In the genomic region with DNA sequence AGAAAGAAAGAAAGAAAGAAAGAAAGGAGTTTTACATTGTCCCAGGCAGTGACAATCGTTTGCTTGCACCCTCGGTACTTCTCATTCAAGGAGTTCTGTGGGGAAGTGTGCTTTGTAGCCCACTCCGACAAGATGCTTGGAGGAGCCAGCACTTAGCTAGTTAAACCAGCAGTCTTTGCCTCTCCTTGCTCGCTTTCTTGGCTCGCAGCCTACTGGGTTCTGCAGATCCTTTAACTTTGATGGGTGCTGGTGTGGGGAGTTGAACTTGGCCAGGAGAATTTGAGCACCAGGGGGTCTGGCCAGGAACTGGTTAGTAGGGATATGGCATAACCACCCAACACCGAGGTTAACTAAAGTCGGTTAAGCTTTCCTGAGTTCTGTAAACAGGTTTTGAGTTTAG, we compare ENCODE assay signal across 8 mouse cellular contexts.
DNase-seq lines count a peak whose midpoint lies in the region; ATAC-seq lines count a peak whose summit lies in the region.

No protein-coding gene starts in this region.

- no peaks in the 10 kb centered on the region for H3K36me3 ChIP-seq in lung, embryonic 15.5 days
- peaks cover 18% of the 10 kb centered on the region for H3K36me3 ChIP-seq in forebrain, embryonic 10.5 days (replicated peaks)
- no peaks in the 10 kb centered on the region for H3K36me3 ChIP-seq in neural tube, embryonic 14.5 days (ENCODE audit: control insufficient read depth, insufficient read depth, low read length)

- ATAC-seq in lung, embryonic 15.5 days (ENCODE audit: borderline replicate concordance, extremely low read depth, low FRiP score, low TSS enrichment) = no peak
- no peak for ATAC-seq in neural tube, embryonic 14.5 days (ENCODE audit: low read depth)

- 2% methylated on average over 7 of the region's 7 CpGs for WGBS in lung, embryonic 15.5 days
- WGBS in forebrain, embryonic 10.5 days = 34% methylated on average over 7 of the region's 7 CpGs
- 23% methylated on average over 7 of the region's 7 CpGs for WGBS in neural tube, embryonic 14.5 days

- peak overlapping the region; percentile 69; the same call in 1 of the 2 replicates for H3K9ac ChIP-seq in lung, embryonic 15.5 days
- H3K9ac ChIP-seq in neural tube, embryonic 14.5 days (replicated peaks; ENCODE audit: low read depth, low read length) = no peak overlapping the region

- peaks cover 57% of the 10 kb centered on the region for H3K4me1 ChIP-seq in lung, embryonic 15.5 days
- peaks cover 65% of the 10 kb centered on the region for H3K4me1 ChIP-seq in forebrain, embryonic 10.5 days
- H3K4me1 ChIP-seq in neural tube, embryonic 14.5 days (ENCODE audit: control insufficient read depth, insufficient read depth, low read length) = peaks cover 22% of the 10 kb centered on the region

- H3K27ac ChIP-seq in lung, embryonic 15.5 days = peak overlapping the region; percentile 98
- no peak overlapping the region for H3K27ac ChIP-seq in forebrain, embryonic 10.5 days
- H3K27ac ChIP-seq in neural tube, embryonic 14.5 days (ENCODE audit: low read depth, low read length) = no peak overlapping the region

- no peak for DNase-seq in lung, postnatal 14 days
- no peak for DNase-seq in forebrain, embryonic 10.5 days (ENCODE audit: extremely low spot score, low spot score)
- peak; percentile 28 for DNase-seq in kidney, postnatal 14 days
- DNase-seq in cerebellum, adult 11 months = no peak
- no peak for DNase-seq in cerebellum, postnatal 4 days (ENCODE audit: low spot score in 2 of 2)
- DNase-seq in urinary bladder, adult 18-20 months (ENCODE audit: low spot score in 2 of 2) = no peak

- peak overlapping the region; percentile 74 for H3K4me3 ChIP-seq in lung, embryonic 15.5 days
- peak overlapping the region; percentile 77 for H3K4me3 ChIP-seq in forebrain, embryonic 10.5 days
- H3K4me3 ChIP-seq in neural tube, embryonic 14.5 days (ENCODE audit: low read depth, low read length) = peak overlapping the region; percentile 62

- no peaks in the 10 kb centered on the region for H3K27me3 ChIP-seq in lung, embryonic 15.5 days
- H3K27me3 ChIP-seq in forebrain, embryonic 10.5 days (ENCODE audit: poor library complexity, severe bottlenecking) = peaks cover 13% of the 10 kb centered on the region
- no peaks in the 10 kb centered on the region for H3K27me3 ChIP-seq in neural tube, embryonic 14.5 days (ENCODE audit: control insufficient read depth, insufficient read depth, low read length)

- peak overlapping the region; percentile 83 for H3K4me2 ChIP-seq in lung, embryonic 15.5 days
- peak overlapping the region; percentile 86 for H3K4me2 ChIP-seq in neural tube, embryonic 14.5 days (ENCODE audit: low read depth, low read length)

- H3K9me3 ChIP-seq in lung, embryonic 15.5 days = no peaks in the 10 kb centered on the region
- no peaks in the 10 kb centered on the region for H3K9me3 ChIP-seq in forebrain, embryonic 10.5 days
- no peaks in the 10 kb centered on the region for H3K9me3 ChIP-seq in neural tube, embryonic 14.5 days (ENCODE audit: control insufficient read depth, low read length)
